Mouse (Mus musculus): Measurements from ENCODE around the gene Cadps.

DNA sequence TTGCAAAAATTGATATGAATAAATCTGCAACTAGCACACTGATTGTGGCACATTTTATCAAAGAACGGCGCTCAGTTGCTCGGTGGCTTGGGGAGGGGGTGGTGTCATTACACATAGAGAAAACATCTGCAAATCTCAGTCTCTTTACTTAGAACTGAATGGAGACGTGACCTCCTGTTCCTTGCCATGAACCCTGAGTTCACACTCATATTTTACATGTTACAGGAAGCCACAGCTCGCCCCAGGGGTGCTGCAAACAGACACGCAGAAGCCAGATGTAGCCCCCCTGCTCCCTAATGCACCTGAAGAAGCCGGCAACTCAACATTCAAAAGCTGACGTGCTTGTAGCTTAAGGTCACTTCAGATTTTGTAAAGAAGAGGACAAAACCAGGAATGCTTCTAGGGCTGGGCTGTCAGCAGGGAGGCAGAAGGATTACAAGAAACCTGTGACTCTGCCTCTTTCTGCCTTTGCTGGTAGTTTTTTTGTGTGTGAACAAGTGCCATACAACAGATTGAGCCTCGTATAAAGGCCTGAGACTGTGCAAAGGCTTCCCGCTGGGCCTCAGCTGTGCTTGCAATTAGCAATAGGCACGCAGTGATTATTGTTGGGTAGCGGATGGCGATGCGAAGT, 434.0 kb downstream of the Cadps start:
- TF ChIP-seq POLR2A (IDR thresholded peaks at IDR 0.05; ENCODE audit: control insufficient read depth, extremely low read depth, insufficient read depth, low read length, poor library complexity), result no peak
- no peak for TF ChIP-seq CTCF (IDR thresholded peaks at IDR 0.05; ENCODE audit: borderline replicate concordance, control insufficient read depth, extremely low read depth, insufficient read depth, low read length, poor library complexity)
